Mouse (Mus musculus) kidney, embryonic 16.5 days (tissue): ENCODE measurements at regions not wholly inside any gene's neighbourhood (a gene's known extent, or its start where the extent isn't known, plus 50 kb on each side); places are given as distances from the start of the nearest gene placed in this dataset.
A peak's percentile ranks its signal among the peaks of the same experiment; 100 is the strongest.

Experiments used
- ATAC-seq: fragments of 200-750 bp; cut with Nextera tagmentation; 2 replicates; pipeline ENCODE4 v1.8.0; 2017; ENCODE audit warnings: moderate TSS enrichment; ENCODE audit not compliant: low FRiP score, low TSS enrichment
- H3K27ac ChIP-seq: fragments of 300-500 bp; sonication (generic); 2 replicates; pipeline ENCODE4 v1.5.1; 2014; ENCODE audit warnings: low read length
- H3K27me3 ChIP-seq: fragments of 300-500 bp; sonication (generic); 2 replicates; pipeline ENCODE4 v1.6.1; 2014; ENCODE audit warnings: low read length, control low read depth, mixed read lengths; ENCODE audit not compliant: insufficient read depth
- H3K36me3 ChIP-seq: fragments of 300-500 bp; sonication (generic); 2 replicates; pipeline ENCODE4 v1.6.1; 2014; ENCODE audit warnings: low read length, control low read depth, mixed read lengths; ENCODE audit not compliant: insufficient read depth
- H3K4me1 ChIP-seq: fragments of 300-500 bp; sonication (generic); 2 replicates; pipeline ENCODE4 v1.6.1; 2014; ENCODE audit warnings: low read length, control low read depth, mixed read lengths; ENCODE audit not compliant: insufficient read depth
- H3K4me2 ChIP-seq: fragments of 300-500 bp; sonication (generic); replicated peaks from 2 replicates; pipeline ENCODE4 v1.6.1; 2014; ENCODE audit warnings: low read depth, low read length
- H3K4me3 ChIP-seq: fragments of 300-500 bp; sonication (generic); 2 replicates; pipeline ENCODE4 v1.5.1; 2014; ENCODE audit warnings: mild to moderate bottlenecking, low read length
- H3K9ac ChIP-seq: fragments of 300-500 bp; sonication (generic); replicated peaks from 2 replicates; pipeline ENCODE4 v1.6.1; 2014; ENCODE audit warnings: low read length
- H3K9me3 ChIP-seq: fragments of 300-500 bp; sonication (generic); 2 replicates; pipeline ENCODE4 v1.6.1; 2016; ENCODE audit warnings: low read length, control low read depth
- WGBS: fragments of 180-500 bp; shearing (Covaris S2); extraction: QIAGEN DNeasy Blood & Tissue Kit; methylation state at CpG from one replicate; pipeline ENCODE4 v1.1.7; 2014; 5-methylcytosine and 5-hydroxymethylcytosine counted together

GRCm38 (mm10) chr2:171618333-171618732 is 424.9 kb downstream of the Cbln4 start:
- H3K27me3 ChIP-seq: no peaks in the 10 kb centered on the region
- WGBS: 85% methylated on average over 9 of the region's 9 CpGs
- H3K4me2 ChIP-seq: no peak overlapping the region
- no peaks in the 10 kb centered on the region for H3K9me3 ChIP-seq
- no peaks in the 10 kb centered on the region for H3K4me1 ChIP-seq
- H3K36me3 ChIP-seq: no peaks in the 10 kb centered on the region
- no peak overlapping the region for H3K9ac ChIP-seq
- H3K27ac ChIP-seq: no peak overlapping the region
- ATAC-seq: no peak
- no peak overlapping the region for H3K4me3 ChIP-seq

DNA sequence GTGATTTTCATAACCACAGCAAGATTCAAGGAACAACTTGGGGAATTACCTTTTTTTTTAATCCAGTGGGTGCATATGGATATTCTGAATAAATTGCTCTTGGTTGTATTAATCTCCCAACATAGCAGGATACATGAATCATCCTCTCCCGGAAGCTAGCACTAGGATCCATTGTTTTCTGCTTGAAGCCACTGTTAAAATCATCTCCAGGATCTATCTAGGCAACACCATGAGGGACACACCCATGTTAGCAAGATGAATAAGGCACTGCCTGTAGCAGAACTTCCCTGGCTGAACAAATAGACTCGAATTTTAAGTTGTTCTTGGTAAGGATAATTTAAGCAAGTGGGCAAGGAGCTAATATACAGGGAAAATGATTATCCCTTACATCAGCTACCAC is 427.8 kb downstream of the Cbln4 start:
- Histone ChIP-seq H3K4me3 (no peak overlapping the region), H3K27me3 (no peaks in the 10 kb centered on the region), H3K4me2 (no peak overlapping the region), H3K4me1 (no peaks in the 10 kb centered on the region), H3K9me3 (no peaks in the 10 kb centered on the region), H3K9ac (no peak overlapping the region), H3K27ac (no peak overlapping the region), H3K36me3 (no peaks in the 10 kb centered on the region)
- WGBS: 65% methylated on average over 2 of the region's 2 CpGs
- ATAC-seq: no peak

- Histone ChIP-seq H3K4me3 (no peak overlapping the region), H3K27me3 (no peaks in the 10 kb centered on the region), H3K4me2 (no peak overlapping the region), H3K9ac (no peak overlapping the region), H3K9me3 (no peaks in the 10 kb centered on the region), H3K4me1 (no peaks in the 10 kb centered on the region), H3K36me3 (no peaks in the 10 kb centered on the region), H3K27ac (no peak overlapping the region)
- no peak for ATAC-seq
- 50% methylated on average over 5 of the region's 5 CpGs for WGBS
Observed at GRCm38 (mm10) chr2:171605064-171605463, 438.2 kb downstream of the Cbln4 start.

GRCm38 (mm10) chr2:171595240-171595639 is 448.0 kb downstream of the Cbln4 start:
- Histone ChIP-seq H3K27me3 (no peaks in the 10 kb centered on the region), H3K9ac (no peak overlapping the region), H3K27ac (no peak overlapping the region), H3K4me1 (no peaks in the 10 kb centered on the region), H3K9me3 (no peaks in the 10 kb centered on the region), H3K4me2 (no peak overlapping the region), H3K36me3 (no peaks in the 10 kb centered on the region), H3K4me3 (no peak overlapping the region)
- no peak for ATAC-seq
- 77% methylated on average over 5 of the region's 5 CpGs for WGBS

GRCm38 (mm10) chr2:171593884-171594283 is 449.4 kb downstream of the Cbln4 start:
- no peak overlapping the region for H3K9ac ChIP-seq
- no peak overlapping the region for H3K27ac ChIP-seq
- no peak overlapping the region for H3K4me3 ChIP-seq
- 84% methylated on average over 3 of the region's 3 CpGs for WGBS
- no peaks in the 10 kb centered on the region for H3K27me3 ChIP-seq
- no peaks in the 10 kb centered on the region for H3K9me3 ChIP-seq
- no peaks in the 10 kb centered on the region for H3K36me3 ChIP-seq
- no peak overlapping the region for H3K4me2 ChIP-seq
- no peak for ATAC-seq
- no peaks in the 10 kb centered on the region for H3K4me1 ChIP-seq

- Histone ChIP-seq H3K4me2 (no peak overlapping the region), H3K27me3 (no peaks in the 10 kb centered on the region), H3K4me1 (no peaks in the 10 kb centered on the region), H3K4me3 (no peak overlapping the region), H3K9ac (no peak overlapping the region), H3K9me3 (no peaks in the 10 kb centered on the region), H3K36me3 (no peaks in the 10 kb centered on the region), H3K27ac (no peak overlapping the region)
- 89% methylated on average over 6 of the region's 6 CpGs for WGBS
- ATAC-seq: no peak
Observed at GRCm38 (mm10) chr2:171592315-171592714, 451.0 kb downstream of the Cbln4 start.

DNA sequence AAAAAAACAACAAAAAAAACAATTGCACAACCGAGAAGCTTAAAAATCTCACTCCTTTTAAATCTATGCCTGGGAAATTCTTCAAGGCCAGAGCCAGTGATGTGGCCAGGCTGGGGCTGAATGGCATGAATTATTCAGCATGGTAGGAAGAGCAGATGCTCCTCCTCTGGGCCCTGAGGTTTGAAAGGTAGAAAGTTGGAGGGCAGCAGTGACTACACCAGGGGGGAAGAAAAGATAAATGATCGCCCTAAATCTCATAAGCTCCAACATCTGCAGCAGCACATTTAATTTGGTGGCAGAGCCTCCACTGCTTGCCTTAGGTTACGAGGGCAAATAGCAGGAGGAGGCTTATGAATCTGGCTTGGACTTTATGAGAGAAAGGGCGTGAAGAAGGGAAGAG is 455.1 kb downstream of the Cbln4 start:
- Histone ChIP-seq H3K4me3 (no peak overlapping the region), H3K9me3 (no peaks in the 10 kb centered on the region), H3K36me3 (no peaks in the 10 kb centered on the region), H3K4me1 (peaks cover 6% of the 10 kb centered on the region; the same call in 1 of the 2 replicates), H3K27ac (no peak overlapping the region), H3K4me2 (no peak overlapping the region), H3K27me3 (no peaks in the 10 kb centered on the region), H3K9ac (no peak overlapping the region)
- no peak for ATAC-seq
- 54% methylated on average over 4 of the region's 4 CpGs for WGBS

DNA sequence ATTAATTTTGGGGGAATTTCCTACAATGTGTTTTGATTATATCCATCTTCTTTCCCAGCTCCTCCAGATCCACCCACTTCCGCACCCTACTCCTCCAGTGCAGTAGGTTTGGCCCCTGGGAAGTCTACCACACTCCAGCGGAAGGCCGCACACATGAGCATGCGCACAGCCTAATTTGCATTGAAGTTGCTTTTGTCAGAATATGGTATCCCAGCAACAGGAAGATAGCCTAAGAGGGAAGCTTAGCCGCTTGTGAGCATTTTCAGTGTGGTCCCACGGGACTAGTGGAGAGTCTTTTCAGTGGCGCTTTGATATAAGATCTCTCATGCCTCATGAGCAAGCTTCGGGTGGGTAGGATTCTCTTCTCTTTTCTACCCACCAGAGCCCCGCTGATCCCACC is 455.6 kb downstream of the Cbln4 start:
- Histone ChIP-seq H3K27ac (no peak overlapping the region), H3K9ac (no peak overlapping the region), H3K9me3 (no peaks in the 10 kb centered on the region), H3K4me3 (no peak overlapping the region), H3K4me1 (peaks cover 6% of the 10 kb centered on the region; the same call in 1 of the 2 replicates), H3K4me2 (no peak overlapping the region), H3K36me3 (no peaks in the 10 kb centered on the region), H3K27me3 (no peaks in the 10 kb centered on the region)
- WGBS: 77% methylated on average over 9 of the region's 9 CpGs
- no peak for ATAC-seq

DNA sequence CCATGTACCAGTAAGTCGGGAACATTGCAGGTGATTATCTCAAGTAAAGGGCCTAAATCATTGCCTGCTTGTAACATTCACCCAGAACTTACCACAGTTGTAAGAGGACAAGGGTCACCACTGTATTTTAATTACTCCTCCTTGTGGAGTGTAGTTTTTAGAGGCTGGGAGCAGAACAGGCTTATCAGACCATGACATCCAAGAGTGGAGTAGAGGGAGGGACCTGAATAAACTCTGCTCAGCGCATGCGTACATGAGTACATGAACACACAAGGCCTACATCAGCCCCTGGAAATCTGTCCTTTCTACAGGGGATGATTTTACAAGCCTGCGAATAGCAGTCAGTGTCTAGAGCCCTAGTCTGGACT is 456.4 kb downstream of the Cbln4 start:
- Histone ChIP-seq H3K27me3 (no peaks in the 10 kb centered on the region), H3K4me3 (no peak overlapping the region), H3K4me2 (no peak overlapping the region), H3K9me3 (no peaks in the 10 kb centered on the region), H3K9ac (no peak overlapping the region), H3K36me3 (no peaks in the 10 kb centered on the region), H3K27ac (0 out of 2 replicates have a peak overlapping the region, but pooled peaks have one; percentile 31), H3K4me1 (peaks cover 6% of the 10 kb centered on the region; the same call in 1 of the 2 replicates)
- ATAC-seq: peak; percentile 92
- WGBS: 58% methylated on average over 4 of the region's 4 CpGs

GRCm38 (mm10) chr2:171586217-171586852 is 456.9 kb downstream of the Cbln4 start:
- ATAC-seq: peak; percentile 92
- 73% methylated on average over 6 of the region's 6 CpGs for WGBS

More at GRCm38 (mm10) chr2:171586217-171586852, 456.9 kb downstream of the Cbln4 start:
- Histone ChIP-seq H3K4me2 (no peak overlapping the region), H3K4me1 (peaks cover 6% of the 10 kb centered on the region; the same call in 1 of the 2 replicates), H3K27ac (0 out of 2 replicates have a peak overlapping the region, but pooled peaks have one; percentile 31), H3K4me3 (no peak overlapping the region), H3K9ac (no peak overlapping the region), H3K9me3 (no peaks in the 10 kb centered on the region), H3K27me3 (no peaks in the 10 kb centered on the region), H3K36me3 (no peaks in the 10 kb centered on the region)
